Mouse (Mus musculus) B cell, adult 67 days (primary cell): Measurements from ENCODE around the gene Trmt2b. TPM values are rescaled to one million over a fixed set of nuclear protein-coding genes. Genes with fewer than 3 reads are reported as not detected.

Experiments used
- total RNA-seq, 2 experiments: library from RNA; stranded (reverse); gene quantifications; 4 replicates each; pipeline ENCODE4 v1.2.4; 2023

Trmt2b gene
- total RNA-seq, result 10 to 100 TPM; 36.0 to 41.6 TPM

DNA sequence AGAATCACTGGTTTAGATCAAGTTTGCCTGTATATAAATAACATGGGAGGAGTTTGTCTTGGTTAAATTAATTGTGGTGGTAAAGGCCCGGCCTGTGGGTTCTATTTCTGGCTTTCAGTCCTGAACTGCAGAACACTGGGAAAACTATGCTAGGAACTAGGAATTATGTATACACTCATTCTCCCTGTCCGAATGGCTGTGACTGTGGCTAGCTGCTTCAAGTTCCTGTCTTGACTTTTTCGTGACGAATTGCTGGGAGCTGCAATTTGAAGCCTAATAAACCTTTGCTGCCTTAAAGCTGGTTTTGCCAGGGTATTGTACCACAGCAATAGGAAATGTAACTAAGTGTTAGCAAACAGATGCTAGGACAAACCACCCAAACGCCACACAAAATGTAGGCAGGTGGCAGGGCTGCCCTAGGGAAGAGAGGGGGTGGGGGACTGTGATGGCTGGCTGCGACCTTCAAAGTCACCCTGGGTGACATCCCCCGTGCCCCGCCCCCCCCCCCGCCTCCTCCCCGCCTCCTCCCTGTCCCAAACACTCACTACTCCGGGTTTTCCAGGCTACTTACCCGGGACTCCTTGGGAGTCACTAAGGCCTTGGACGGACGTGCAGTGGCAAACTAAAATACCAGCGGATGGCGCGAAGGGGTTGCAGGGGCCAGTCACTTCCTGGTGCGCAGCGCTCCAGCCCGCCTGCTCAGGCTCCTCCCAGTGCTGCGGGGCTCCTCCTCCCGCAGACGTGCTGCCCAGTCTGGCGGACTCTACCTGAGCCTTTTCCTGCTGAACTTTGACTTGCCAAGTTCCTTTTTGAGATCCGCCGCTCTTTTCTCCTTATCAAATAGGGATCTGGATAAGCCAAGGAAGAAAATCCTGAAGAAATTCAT lies at the start of gene Trmt2b:
Gene Trmt2b (minus strand): TSS at position 710 of the 886 bp plus-strand sequence.

GRCm38 (mm10) chrX:134307534-134308274 lies 30.9 kb upstream of the Trmt2b start, which contains the start of gene Cenpi:
Gene Cenpi, plus strand, starts transcription at chrX:134308084.

DNA sequence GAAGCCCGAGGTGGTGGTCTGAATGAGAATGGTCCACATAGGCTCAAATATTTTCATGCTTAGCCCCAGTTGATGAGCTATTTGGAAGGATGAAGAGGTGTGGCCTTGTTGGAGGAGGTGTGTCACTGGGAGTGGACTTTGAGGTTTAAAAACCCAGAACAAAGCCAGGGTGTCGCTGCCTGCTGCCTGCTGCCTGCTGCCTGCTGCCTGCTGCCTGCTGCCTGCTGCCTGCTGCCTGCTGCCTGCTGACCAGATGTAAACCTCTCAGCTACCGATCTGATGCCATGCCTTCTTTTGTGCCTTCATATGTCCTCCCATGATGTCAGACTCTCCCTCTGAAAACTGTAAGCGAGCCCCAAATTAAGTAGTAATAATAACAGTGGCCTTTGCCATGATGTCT lies 54.9 kb downstream of the Trmt2b start, which contains the start of gene Nox1:
Gene Nox1 (minus strand): TSS at position 101 of the 400 bp plus-strand sequence.

GRCm38 (mm10) chrX:134187201-134187600 lies 89.6 kb downstream of the Trmt2b start, which contains the start of gene Arl13a:
Gene Arl13a, plus strand, starts transcription at chrX:134187501.

Other genes with a start within 250 kb of the Trmt2b start
- gene Cstf2, start 217.8 kb downstream of the Trmt2b start, total RNA-seq, result 10 to 100 TPM; 50.4 to 50.7 TPM
- 10 to 100 TPM; 32.6 to 35.6 TPM for gene Xkrx, start 114.9 kb downstream of the Trmt2b start, total RNA-seq
- not detected for gene Arl13a, start 89.5 kb downstream of the Trmt2b start, total RNA-seq
- gene Nox1, start 55.0 kb downstream of the Trmt2b start, total RNA-seq, result 1 to 10 TPM; 1.5 to 2.6 TPM
- gene Tmem35a, start 18.2 kb upstream of the Trmt2b start, total RNA-seq, result not detected
- gene Cenpi, start 31.1 kb upstream of the Trmt2b start, total RNA-seq, result 1 to 10 TPM; 3.6 to 3.7 TPM
- not detected for gene Drp2, start 127.6 kb upstream of the Trmt2b start, total RNA-seq
- gene Taf7l, start 199.5 kb upstream of the Trmt2b start, total RNA-seq, result not detected